Mouse (Mus musculus) heart, adult 11 months (tissue): ENCODE data around the gene Trim14.
A peak's percentile ranks its signal among the peaks of the same experiment; 100 is the strongest.
"Not testable (repeated sequence)": the region's sequence is repeated elsewhere in the genome, so short reads cannot be mapped to it uniquely, and the experiment has no call there.

Experiments
- DNase-seq: peaks from one replicate; pipeline ENCODE4 v3.0.0; 2022

The Trim14 gene

GRCm38 (mm10) chr4:46535840-46536361 lies at the start of gene Trim14:
Gene Trim14, minus strand, starts transcription at chr4:46536141.
- DNase-seq = peak; percentile 94

GRCm38 (mm10) chr4:46585041-46585810 lies 49.3 kb upstream of the Trim14 start:
- peak; percentile 52 for DNase-seq

- DNase-seq = peak; percentile 4
Measured at GRCm38 (mm10) chr4:46584536-46584935, 48.6 kb upstream of the Trim14 start.

- DNase-seq = not testable (repeated sequence)
Measured at GRCm38 (mm10) chr4:46584084-46584483, 48.1 kb upstream of the Trim14 start.

GRCm38 (mm10) chr4:46582024-46582423 lies 46.1 kb upstream of the Trim14 start:
- DNase-seq = peak; percentile 35

GRCm38 (mm10) chr4:46581577-46581976 lies 45.6 kb upstream of the Trim14 start:
- DNase-seq = peak; percentile 55

GRCm38 (mm10) chr4:46580799-46581243 lies 44.9 kb upstream of the Trim14 start:
- DNase-seq = peak; percentile 56

GRCm38 (mm10) chr4:46578796-46579346 lies 42.9 kb upstream of the Trim14 start:
- DNase-seq = peak; percentile 16

GRCm38 (mm10) chr4:46578228-46578627 lies 42.3 kb upstream of the Trim14 start:
- DNase-seq = peak; percentile 29

GRCm38 (mm10) chr4:46575509-46576284 lies 39.8 kb upstream of the Trim14 start:
- peak; percentile 43 for DNase-seq

GRCm38 (mm10) chr4:46574841-46575240 lies 38.9 kb upstream of the Trim14 start:
- DNase-seq = peak; percentile 94

- DNase-seq = peak; percentile 73
Measured at GRCm38 (mm10) chr4:46574024-46574753, 38.2 kb upstream of the Trim14 start.

GRCm38 (mm10) chr4:46572616-46573015 lies 36.7 kb upstream of the Trim14 start:
- peak; percentile 81 for DNase-seq

GRCm38 (mm10) chr4:46571744-46572143 lies 35.8 kb upstream of the Trim14 start:
- DNase-seq = peak; percentile 30

- DNase-seq = peak; percentile 78
Measured at GRCm38 (mm10) chr4:46569671-46570070, 33.7 kb upstream of the Trim14 start.

- DNase-seq = peak; percentile 64
Measured at GRCm38 (mm10) chr4:46568169-46568568, 32.2 kb upstream of the Trim14 start.

GRCm38 (mm10) chr4:46566931-46567671 lies 31.2 kb upstream of the Trim14 start:
- DNase-seq = peak; percentile 77

- peak; percentile 68 for DNase-seq
Measured at GRCm38 (mm10) chr4:46565393-46565955, 29.5 kb upstream of the Trim14 start.

GRCm38 (mm10) chr4:46564247-46564646 lies 28.3 kb upstream of the Trim14 start:
- no peak for DNase-seq

- peak; percentile 98 for DNase-seq
Measured at GRCm38 (mm10) chr4:46563847-46564246, 27.9 kb upstream of the Trim14 start.

GRCm38 (mm10) chr4:46562841-46563240 lies 26.9 kb upstream of the Trim14 start:
- DNase-seq = peak; percentile 80
